Mouse (Mus musculus) heart, adult 11 months (tissue): ENCODE measurements around the gene Gm20388.

Experiments
- DNase-seq: peaks from one replicate; pipeline ENCODE4 v3.0.0; 2022

Gm20388 gene

DNA sequence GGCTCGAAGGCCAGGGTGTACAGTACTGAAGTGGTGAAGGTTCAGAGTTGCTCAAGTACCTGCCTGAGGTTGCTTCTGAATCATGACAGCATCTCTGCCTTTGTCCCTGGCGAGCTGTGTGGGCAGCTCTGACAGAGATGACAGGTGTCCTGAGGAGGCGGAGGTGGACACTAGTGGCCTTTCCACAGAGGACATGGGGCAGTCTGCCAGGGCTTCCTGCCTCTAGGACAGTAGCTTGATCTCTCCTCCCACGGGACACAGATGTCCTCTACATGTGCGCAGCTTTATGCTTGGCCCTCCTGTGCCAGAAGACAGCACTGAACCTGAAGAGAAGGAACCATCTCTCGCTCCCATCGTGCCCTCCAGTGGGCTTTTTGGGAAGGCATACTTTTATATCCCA is 222.5 kb downstream of the Gm20388 start:
- DNase-seq, result no peak

- no peak for DNase-seq
Observed at GRCm38 (mm10) chr8:120135687-120136086, 225.0 kb downstream of the Gm20388 start.

GRCm38 (mm10) chr8:120136618-120137017 is 226.0 kb downstream of the Gm20388 start:
- DNase-seq, result peak; percentile 96

DNA sequence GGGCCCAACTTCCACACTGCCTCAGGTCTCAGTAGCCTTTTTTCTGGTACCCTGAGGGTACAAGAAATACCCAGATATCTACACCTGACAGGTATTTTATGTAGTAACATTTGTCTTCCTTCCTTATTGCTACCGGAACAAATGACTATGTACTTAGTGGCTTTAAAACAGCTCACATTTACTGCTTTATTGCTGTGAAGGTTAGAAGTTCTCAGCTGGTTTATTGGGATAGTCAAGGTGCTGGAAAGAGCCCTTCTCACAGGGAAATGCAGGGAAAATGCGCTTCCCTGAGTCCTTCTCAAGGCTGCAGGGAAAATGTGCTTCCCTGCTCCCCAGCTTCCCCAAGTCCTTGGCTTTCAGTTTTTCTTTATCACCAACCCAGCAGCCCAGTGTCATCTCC is 228.3 kb downstream of the Gm20388 start:
- DNase-seq, result no peak

DNA sequence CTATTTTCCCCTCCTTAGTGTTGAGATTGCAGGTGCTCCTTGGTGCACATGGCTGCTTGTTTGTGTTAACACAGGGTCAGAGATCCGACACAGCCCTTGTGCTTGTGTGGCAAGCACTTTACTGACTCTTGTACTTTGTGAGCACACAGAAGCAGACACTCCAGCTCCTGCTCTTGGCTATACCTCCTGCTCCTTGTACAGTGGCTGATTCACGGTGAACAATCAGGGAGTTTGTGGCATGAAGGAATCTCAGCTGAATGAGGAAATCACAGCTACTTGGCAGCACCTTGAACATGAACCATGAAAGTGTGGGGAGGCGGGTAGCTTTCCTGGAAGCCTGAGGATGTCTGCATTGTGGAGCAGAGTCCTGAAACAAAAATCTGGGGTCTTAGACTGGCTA is 230.1 kb downstream of the Gm20388 start:
- DNase-seq, result no peak

- peak; percentile 93 for DNase-seq
Observed at GRCm38 (mm10) chr8:120143911-120144651, 233.4 kb downstream of the Gm20388 start.

DNA sequence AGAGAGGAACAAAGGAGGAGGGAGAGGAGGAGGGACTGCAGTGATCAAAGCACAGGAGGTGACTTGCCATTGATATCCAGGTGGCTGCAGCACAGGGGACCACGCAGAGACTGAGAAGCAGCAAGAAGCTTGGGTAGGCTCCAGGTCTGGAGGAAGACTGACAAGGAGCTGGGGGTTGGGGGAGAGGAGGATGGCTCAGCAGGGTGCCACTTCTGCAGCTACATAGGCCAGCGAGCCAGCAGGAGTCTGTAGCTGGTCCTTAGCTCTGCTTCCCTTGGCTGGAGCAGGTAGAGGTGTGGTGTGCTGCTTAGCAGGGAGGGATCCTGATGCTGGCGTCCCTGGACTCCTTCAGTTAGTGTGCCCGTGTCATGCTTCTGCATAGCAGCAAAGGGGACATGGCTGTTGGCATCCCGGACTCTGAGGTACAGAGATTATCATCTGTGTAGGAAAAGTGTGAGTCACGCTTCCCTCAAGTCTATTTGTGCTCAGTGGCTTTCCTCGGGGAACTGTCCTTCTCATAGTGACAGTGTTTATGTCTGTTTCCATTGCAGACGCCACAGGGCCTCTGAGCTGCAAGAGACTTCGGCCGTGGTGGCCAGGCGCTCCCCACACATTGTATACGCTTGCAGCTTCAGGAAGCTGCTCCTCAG is 234.1 kb downstream of the Gm20388 start:
- DNase-seq, result no peak

GRCm38 (mm10) chr8:120146051-120146450 is 235.4 kb downstream of the Gm20388 start:
- DNase-seq, result no peak

GRCm38 (mm10) chr8:120150028-120150427 is 239.4 kb downstream of the Gm20388 start:
- no peak for DNase-seq

DNA sequence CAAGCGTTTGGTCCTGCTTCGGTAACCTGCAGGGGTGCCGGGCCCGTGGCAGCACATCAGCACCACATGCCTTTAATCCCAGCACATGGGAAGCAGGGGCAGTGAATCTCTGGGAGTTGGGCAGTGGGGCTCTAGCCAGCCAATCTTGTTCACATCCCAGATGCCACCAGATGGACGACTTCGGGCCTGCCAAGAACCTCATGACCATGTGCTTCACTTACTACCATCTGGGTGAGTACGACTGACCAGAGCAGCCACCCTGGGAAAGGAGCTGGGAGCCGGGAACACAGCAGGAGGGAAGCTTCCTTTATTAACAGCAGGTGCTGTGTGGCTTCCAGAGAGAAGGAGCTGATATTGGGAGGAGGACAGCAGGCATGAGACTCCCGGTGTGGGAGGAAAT is 240.5 kb downstream of the Gm20388 start:
- no peak for DNase-seq

- DNase-seq, result no peak
Observed at GRCm38 (mm10) chr8:120152636-120153035, 242.0 kb downstream of the Gm20388 start.

- no peak for DNase-seq
Observed at GRCm38 (mm10) chr8:120160366-120160765, 249.7 kb downstream of the Gm20388 start.

DNA sequence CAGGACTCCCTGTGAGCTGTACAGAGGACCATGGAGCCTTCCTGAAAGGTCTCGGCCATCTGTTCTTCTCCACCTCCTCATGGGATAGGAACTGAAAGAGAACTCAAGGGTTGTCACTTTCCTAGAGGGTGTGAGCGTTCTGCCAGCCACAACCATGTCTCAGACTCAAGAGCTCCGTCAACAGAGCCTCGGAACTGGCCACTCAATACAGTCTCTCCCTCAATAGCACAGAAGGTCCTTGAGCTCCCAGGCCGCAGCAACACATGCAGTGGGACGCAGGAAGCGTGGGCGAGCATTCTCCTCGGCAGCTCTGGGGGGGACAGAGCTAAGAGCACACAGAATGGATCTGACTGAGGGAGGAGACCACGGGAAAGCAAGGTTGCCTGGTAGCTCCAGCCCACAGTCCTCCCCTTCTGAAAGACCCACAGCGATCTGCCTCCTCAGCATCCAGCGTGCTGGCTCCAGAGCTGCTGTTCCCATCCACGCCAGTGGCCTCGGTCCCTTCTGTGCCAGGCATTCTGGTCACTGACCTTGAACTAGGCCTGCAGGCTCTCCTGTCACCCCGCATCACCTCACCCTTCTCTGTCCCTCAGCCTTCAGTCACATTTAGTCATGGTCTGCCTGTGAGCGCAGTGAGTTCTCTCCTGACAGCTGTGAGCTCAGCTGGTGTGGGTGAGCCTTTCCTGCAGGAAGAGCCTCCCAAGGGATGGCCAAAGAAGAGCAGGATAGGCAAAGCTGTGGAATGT is 251.2 kb downstream of the Gm20388 start:
- no peak for DNase-seq

- no peak for DNase-seq
Observed at GRCm38 (mm10) chr8:120162404-120162752, 251.7 kb downstream of the Gm20388 start.

- DNase-seq, result no peak
Observed at GRCm38 (mm10) chr8:120163376-120163775, 252.7 kb downstream of the Gm20388 start.

DNA sequence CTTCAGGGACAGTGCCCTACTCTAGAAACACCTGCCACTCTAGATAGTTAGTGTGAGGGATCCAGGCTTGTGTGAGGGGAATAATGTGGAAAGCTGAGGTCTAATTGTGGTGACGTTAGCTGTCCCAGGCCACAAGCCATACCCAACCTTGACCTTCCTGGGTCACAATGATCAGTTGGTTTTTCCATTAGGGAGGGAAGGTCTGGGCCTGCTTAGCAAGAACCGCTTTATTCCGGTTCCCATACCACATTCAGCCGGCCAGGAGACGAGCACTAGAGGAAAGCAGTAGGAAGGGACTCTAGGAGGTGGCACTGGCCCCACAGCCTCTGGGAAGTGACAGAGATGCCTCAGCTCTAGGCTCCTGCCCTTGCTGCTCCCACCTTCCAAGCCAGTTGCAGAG is 253.4 kb downstream of the Gm20388 start:
- DNase-seq, result no peak

GRCm38 (mm10) chr8:120167136-120167535 is 256.5 kb downstream of the Gm20388 start:
- no peak for DNase-seq

- DNase-seq, result no peak
Observed at GRCm38 (mm10) chr8:120167821-120168220, 257.2 kb downstream of the Gm20388 start.

DNA sequence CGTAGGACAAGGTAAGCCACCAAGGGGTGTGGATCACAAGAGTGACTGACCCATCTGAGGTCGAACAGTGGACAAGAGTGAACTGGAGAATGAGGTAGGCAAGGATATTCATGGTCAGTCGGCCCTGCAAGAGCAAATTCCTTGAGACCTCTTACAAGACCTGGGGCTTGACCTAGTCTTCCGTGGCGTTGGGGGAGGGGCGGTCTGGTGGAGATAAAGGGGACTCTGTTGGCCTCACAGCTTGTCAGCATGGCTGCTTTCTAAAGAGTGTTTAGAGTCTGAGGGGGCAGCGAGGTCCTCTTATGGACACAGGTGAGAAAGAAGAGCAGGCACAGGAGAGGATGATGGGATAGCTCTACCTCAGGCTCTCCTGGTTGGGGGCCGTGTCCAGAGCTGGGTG is 258.5 kb downstream of the Gm20388 start:
- no peak for DNase-seq

DNA sequence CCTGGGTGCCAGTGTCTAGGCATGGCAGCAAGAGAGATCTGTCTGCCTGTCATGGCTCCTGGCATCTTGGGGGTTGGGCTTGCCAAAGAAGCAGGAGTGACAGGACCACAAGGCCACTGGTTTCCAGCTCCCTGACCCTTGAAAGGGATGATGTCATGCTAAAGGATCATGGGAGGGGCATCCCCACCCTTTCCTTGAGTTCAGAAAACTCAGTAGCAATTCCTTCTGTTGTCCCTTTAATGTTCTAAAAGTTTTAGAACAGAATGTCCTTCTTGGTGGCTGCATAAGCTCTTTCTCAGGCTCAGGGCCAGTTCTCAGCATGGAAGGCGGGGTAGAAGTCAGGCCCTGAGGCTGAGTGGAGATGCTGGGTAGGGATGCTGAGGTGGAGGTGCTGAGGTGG is 262.6 kb downstream of the Gm20388 start:
- no peak for DNase-seq

DNA sequence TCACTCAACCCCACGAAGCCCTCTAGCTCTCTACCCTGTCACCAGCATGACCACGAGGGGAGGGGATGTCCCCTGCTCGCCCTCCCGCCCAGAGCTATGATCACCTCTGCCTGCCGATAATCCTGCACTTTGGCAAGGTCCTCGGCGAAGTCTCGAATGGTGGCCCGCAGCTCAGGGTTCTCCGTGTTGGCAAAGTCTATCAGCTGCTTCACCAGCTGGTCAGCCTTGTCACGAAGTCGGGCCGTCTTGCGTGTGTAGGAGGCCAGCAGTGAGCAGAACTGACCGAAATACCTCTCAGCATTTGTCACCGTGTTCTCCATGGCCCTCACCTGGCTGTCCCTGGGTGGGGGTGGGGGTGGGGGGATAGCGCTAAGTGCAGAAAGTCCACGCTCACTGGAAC is 264.0 kb downstream of the Gm20388 start:
- no peak for DNase-seq

- no peak for DNase-seq
Observed at GRCm38 (mm10) chr8:120176605-120177004, 266.0 kb downstream of the Gm20388 start.

DNA sequence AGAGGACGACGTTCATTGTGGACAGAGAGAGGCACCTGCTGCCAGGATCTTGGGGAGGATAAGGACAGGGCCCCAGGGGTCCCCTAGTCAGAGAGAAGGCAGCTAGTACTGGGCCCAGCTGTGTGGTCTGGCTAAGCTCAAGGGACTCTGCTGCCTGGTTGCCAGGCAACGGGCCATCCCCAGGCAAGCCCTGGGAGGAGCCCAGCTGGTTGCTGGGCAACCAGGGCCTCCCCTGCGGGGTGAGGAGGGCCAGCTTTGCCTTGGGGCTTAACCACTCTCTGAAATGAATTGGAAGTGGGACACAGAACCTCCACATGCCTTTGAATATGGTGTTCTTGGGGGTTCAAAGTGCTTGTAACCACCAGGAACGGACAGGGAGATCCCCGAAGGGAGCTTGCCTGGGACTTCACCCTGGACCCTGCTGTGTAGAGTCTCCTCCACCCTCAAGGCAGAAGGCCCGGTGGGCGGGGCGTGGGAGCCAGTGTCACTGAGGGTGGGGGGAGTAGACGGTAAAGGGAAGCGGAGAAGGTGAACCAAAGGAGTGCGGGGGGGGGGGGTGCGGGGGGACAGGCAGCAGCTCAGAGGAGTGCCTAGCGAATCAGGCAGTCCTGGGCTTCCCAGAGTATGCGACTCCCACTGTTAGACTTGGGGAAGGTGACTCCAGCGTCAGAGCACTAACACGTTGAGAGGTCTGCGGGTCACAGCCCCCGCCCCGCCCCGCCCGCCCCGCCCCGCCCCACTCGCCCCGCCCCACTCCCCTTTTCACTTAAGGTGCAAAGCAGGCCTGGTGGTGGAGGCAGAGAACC is 266.9 kb downstream of the Gm20388 start, which contains the start of gene Fam92b:
Fam92b (minus strand) TSS at position 149 of the 806 bp plus-strand sequence.
- peak; percentile 95 for DNase-seq
